Mouse (Mus musculus) liver, embryonic 16.5 days (tissue): ENCODE results near the gene Src. TPM values are rescaled to one million over a fixed set of nuclear protein-coding genes. Genes with fewer than 3 reads are reported as not detected.
A peak's percentile ranks its signal among the peaks of the same experiment; 100 is the strongest.

ENCODE experiments used
- ATAC-seq: fragments of 200-750 bp; cut with Nextera tagmentation; 2 replicates; pipeline ENCODE4 v1.8.0; 2017; ENCODE audit warnings: low read depth, mild to moderate bottlenecking, moderate number of reproducible peaks, moderate library complexity
- H3K27ac ChIP-seq: fragments of 300-500 bp; sonication (generic); 2 replicates; pipeline ENCODE4 v1.5.1; 2014; ENCODE audit warnings: mild to moderate bottlenecking, low read length
- H3K27me3 ChIP-seq: fragments of 300-500 bp; sonication (generic); 2 replicates; pipeline ENCODE4 v1.6.1; 2014; ENCODE audit warnings: low read depth, low read length, mixed read lengths; ENCODE audit not compliant: control insufficient read depth, insufficient read depth
- H3K36me3 ChIP-seq: fragments of 300-500 bp; sonication (generic); 2 replicates; pipeline ENCODE4 v1.6.1; 2014; ENCODE audit warnings: mild to moderate bottlenecking; ENCODE audit not compliant: control insufficient read depth, insufficient read depth
- H3K4me1 ChIP-seq: fragments of 300-500 bp; sonication (generic); 2 replicates; pipeline ENCODE4 v1.6.1; 2014; ENCODE audit warnings: low read depth, low read length, mixed read lengths; ENCODE audit not compliant: control insufficient read depth
- H3K4me2 ChIP-seq: fragments of 300-500 bp; sonication (generic); 2 replicates; pipeline ENCODE4 v1.6.1; 2014; ENCODE audit warnings: low read depth, low read length, mixed read lengths
- H3K4me3 ChIP-seq: fragments of 300-500 bp; sonication (generic); 2 replicates; pipeline ENCODE4 v1.5.1; 2014; ENCODE audit warnings: low read depth, mild to moderate bottlenecking, low read length
- H3K9ac ChIP-seq: fragments of 300-500 bp; sonication (generic); 2 replicates; pipeline ENCODE4 v1.6.1; 2014; ENCODE audit warnings: low read depth, low read length
- H3K9me3 ChIP-seq: fragments of 300-500 bp; sonication (generic); replicated peaks from 2 replicates; pipeline ENCODE4 v1.6.1; 2016; ENCODE audit warnings: low read length; ENCODE audit not compliant: control insufficient read depth
- whole genome bisulfite sequencing: fragments of 180-500 bp; shearing (Covaris S2); extraction: QIAGEN DNeasy Blood & Tissue Kit; methylation state at CpG from one replicate; pipeline ENCODE4 v1.1.7; 2014; ENCODE audit not compliant: insufficient replicate concordance; 5-methylcytosine and 5-hydroxymethylcytosine counted together
- polyA plus RNA-seq: library from polyadenylated mRNA; unstranded; fragments of >200 nt; fragmentation: Nextera tagmentation; extraction: Ambion mirVana; gene quantifications from 2 replicates; pipeline ENCODE4 v1.2.1, GENCODE M21; 2015

Src gene
- polyA plus RNA-seq, 1 experiment from 2014 or later: 1.5 TPM

DNA sequence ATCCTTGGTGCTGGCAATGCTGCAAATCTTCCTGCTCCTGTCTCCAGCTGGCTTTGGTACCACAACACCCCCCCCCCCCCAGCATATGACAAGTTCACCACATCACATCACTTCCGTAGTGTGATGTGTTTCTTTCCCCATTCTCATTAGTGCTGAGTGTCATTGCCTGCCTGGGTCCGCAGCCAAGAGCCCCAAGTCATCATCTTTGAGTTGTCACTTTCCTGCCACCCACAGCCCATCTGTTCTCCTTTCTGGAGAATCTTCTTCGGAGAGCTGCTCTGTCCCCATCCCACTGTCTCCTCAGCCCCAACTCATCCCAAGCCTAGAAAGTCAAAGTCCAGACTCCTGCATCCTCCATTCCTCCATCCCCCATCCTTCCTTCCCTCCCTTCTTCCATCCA is 75.0 kb downstream of the Src start:
- Histone ChIP-seq H3K4me2 (no peak overlapping the region), H3K36me3 (no peaks in the 10 kb centered on the region), H3K4me1 (no peaks in the 10 kb centered on the region), H3K27ac (no peak overlapping the region), H3K4me3 (no peak overlapping the region), H3K27me3 (no peaks in the 10 kb centered on the region), H3K9me3 (no peaks in the 10 kb centered on the region), H3K9ac (no peak overlapping the region)
- WGBS: 66% methylated on average over 3 of the region's 3 CpGs
- no peak for ATAC-seq

- ATAC-seq: no peak
- WGBS: 36% methylated on average over 4 of the region's 4 CpGs
- no peak overlapping the region for H3K4me3 ChIP-seq
These were observed 80.3 kb downstream of the Src start for GRCm38 (mm10) chr2:157498529-157498928.

DNA sequence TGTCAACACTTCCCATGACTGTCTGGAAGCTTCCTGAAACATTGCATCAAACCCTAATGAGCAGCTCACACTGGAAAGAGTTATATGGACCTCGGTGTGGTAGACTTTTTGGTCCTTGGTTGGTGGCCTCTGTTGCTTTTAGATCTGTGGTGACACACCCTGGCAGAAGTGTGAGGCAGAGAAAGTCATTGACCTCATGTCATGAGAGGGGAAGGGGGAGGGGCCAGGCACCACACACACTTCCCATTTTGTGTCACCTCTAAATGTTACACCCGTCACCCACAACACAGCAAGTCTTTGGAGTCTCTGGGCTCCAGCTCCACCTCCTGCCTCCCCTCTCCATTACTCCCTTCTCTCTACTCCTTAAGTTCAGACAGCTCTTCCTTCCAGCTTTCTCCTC is 82.1 kb downstream of the Src start:
- Histone ChIP-seq H3K9ac (no peak overlapping the region), H3K4me2 (no peak overlapping the region), H3K4me1 (no peaks in the 10 kb centered on the region), H3K4me3 (no peak overlapping the region), H3K27me3 (no peaks in the 10 kb centered on the region), H3K9me3 (no peaks in the 10 kb centered on the region), H3K27ac (no peak overlapping the region), H3K36me3 (no peaks in the 10 kb centered on the region)
- WGBS: 11% methylated on average over 2 of the region's 2 CpGs
- ATAC-seq: no peak

More at GRCm38 (mm10) chr2:157498529-157498928, 80.3 kb downstream of the Src start:
- no peak overlapping the region for H3K4me2 ChIP-seq
- H3K9ac ChIP-seq: no peak overlapping the region
- H3K4me1 ChIP-seq: no peaks in the 10 kb centered on the region
- H3K9me3 ChIP-seq: no peaks in the 10 kb centered on the region
- H3K36me3 ChIP-seq: no peaks in the 10 kb centered on the region
- H3K27me3 ChIP-seq: no peaks in the 10 kb centered on the region
- H3K27ac ChIP-seq: no peak overlapping the region

- no peaks in the 10 kb centered on the region for H3K36me3 ChIP-seq
- no peak overlapping the region for H3K27ac ChIP-seq
- ATAC-seq: no peak
- 55% methylated on average over 4 of the region's 4 CpGs for WGBS
- H3K4me2 ChIP-seq: no peak overlapping the region
- no peaks in the 10 kb centered on the region for H3K9me3 ChIP-seq
- no peak overlapping the region for H3K9ac ChIP-seq
- H3K4me3 ChIP-seq: no peak overlapping the region
- H3K27me3 ChIP-seq: no peaks in the 10 kb centered on the region
- H3K4me1 ChIP-seq: no peaks in the 10 kb centered on the region
These were observed 83.1 kb downstream of the Src start for GRCm38 (mm10) chr2:157501324-157501723.

- no peak for ATAC-seq
- Histone ChIP-seq H3K36me3 (no peaks in the 10 kb centered on the region), H3K4me1 (no peaks in the 10 kb centered on the region; the same call in 1 of the 2 replicates), H3K4me3 (no peak overlapping the region), H3K9me3 (no peaks in the 10 kb centered on the region), H3K4me2 (no peak overlapping the region), H3K27ac (no peak overlapping the region), H3K9ac (no peak overlapping the region), H3K27me3 (no peaks in the 10 kb centered on the region)
- WGBS: 42% methylated on average over 14 of the region's 14 CpGs
These were observed 88.5 kb downstream of the Src start for GRCm38 (mm10) chr2:157506779-157507178.

- ATAC-seq: peak; percentile 69
- 39% methylated on average over 5 of the region's 5 CpGs for WGBS
- no peaks in the 10 kb centered on the region for H3K9me3 ChIP-seq
- no peak overlapping the region for H3K9ac ChIP-seq
- H3K36me3 ChIP-seq: no peaks in the 10 kb centered on the region
- H3K27ac ChIP-seq: no peak overlapping the region
- H3K4me3 ChIP-seq: no peak overlapping the region
- no peaks in the 10 kb centered on the region for H3K27me3 ChIP-seq
- no peaks in the 10 kb centered on the region; the same call in 1 of the 2 replicates for H3K4me1 ChIP-seq
- H3K4me2 ChIP-seq: no peak overlapping the region
These were observed 90.9 kb downstream of the Src start for GRCm38 (mm10) chr2:157509182-157509581.

GRCm38 (mm10) chr2:157510031-157510430 is 91.8 kb downstream of the Src start:
- no peak overlapping the region for H3K9ac ChIP-seq
- H3K4me2 ChIP-seq: no peak overlapping the region
- H3K4me1 ChIP-seq: no peaks in the 10 kb centered on the region; the same call in 1 of the 2 replicates
- H3K27me3 ChIP-seq: no peaks in the 10 kb centered on the region
- peak; percentile 69 for ATAC-seq
- whole genome bisulfite sequencing: 58% methylated on average over 4 of the region's 4 CpGs
- H3K4me3 ChIP-seq: no peak overlapping the region
- H3K36me3 ChIP-seq: no peaks in the 10 kb centered on the region
- no peak overlapping the region for H3K27ac ChIP-seq
- H3K9me3 ChIP-seq: no peaks in the 10 kb centered on the region

- no peaks in the 10 kb centered on the region for H3K36me3 ChIP-seq
- no peaks in the 10 kb centered on the region for H3K27me3 ChIP-seq
- no peak overlapping the region for H3K4me2 ChIP-seq
- no peak overlapping the region for H3K4me3 ChIP-seq
- no peak for ATAC-seq
- WGBS: 74% methylated on average over 9 of the region's 9 CpGs
- no peaks in the 10 kb centered on the region for H3K9me3 ChIP-seq
- no peak overlapping the region for H3K27ac ChIP-seq
- no peaks in the 10 kb centered on the region; the same call in 1 of the 2 replicates for H3K4me1 ChIP-seq
- no peak overlapping the region for H3K9ac ChIP-seq
These were observed 94.6 kb downstream of the Src start for GRCm38 (mm10) chr2:157512859-157513258.

DNA sequence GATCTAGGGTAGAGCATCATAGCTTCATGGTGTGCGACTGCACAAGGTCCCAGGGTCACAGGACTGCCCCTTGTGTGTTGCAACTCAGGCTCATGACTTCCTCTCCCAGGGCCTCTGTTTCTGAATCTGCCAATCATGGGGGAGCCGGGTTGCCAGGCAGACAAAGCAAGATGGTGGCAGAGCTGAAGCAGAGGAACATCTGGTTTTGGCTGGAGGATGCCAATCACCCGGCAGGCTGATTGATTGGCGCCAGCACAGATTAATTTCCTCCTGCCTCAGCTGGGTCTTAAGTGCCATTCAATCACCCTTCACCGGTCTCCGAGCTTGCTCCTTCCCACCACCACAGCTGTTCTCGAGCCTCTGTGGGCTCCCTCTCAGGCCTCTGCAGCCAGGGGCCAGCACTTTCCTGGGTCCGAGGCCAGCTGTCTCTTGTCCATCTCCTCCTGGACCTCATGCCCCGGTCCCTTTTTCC is 95.5 kb downstream of the Src start:
- H3K36me3 ChIP-seq: no peaks in the 10 kb centered on the region
- ATAC-seq: peak; percentile 73
- no peaks in the 10 kb centered on the region; the same call in 1 of the 2 replicates for H3K4me1 ChIP-seq
- no peaks in the 10 kb centered on the region for H3K27me3 ChIP-seq
- H3K4me3 ChIP-seq: no peak overlapping the region
- no peak overlapping the region for H3K27ac ChIP-seq
- no peak overlapping the region for H3K4me2 ChIP-seq
- WGBS: 30% methylated on average over 9 of the region's 9 CpGs
- no peaks in the 10 kb centered on the region for H3K9me3 ChIP-seq
- H3K9ac ChIP-seq: no peak overlapping the region
